Mouse (Mus musculus) lung, postnatal 0 days (tissue): ENCODE measurements around the gene Commd6. TPM values are rescaled to one million over a fixed set of nuclear protein-coding genes. Genes with fewer than 3 reads are reported as not detected.

Experiments
- ATAC-seq: fragments of 200-750 bp; cut with Nextera tagmentation; 2 replicates; pipeline ENCODE4 v1.8.0; 2017; ENCODE audit warnings: moderate library complexity
- DNase-seq: peaks from one replicate; pipeline ENCODE4 v3.0.0-alpha.2; 2016; ENCODE audit warnings: low spot score
- H3K27ac ChIP-seq: fragments of 300-500 bp; sonication (generic); 2 replicates; pipeline ENCODE4 v1.5.1; 2014; ENCODE audit warnings: antibody characterized with exemption, mild to moderate bottlenecking, low read length, mixed read lengths
- H3K27me3 ChIP-seq: fragments of 300-500 bp; sonication (generic); replicated peaks from 2 replicates; pipeline ENCODE4 v1.6.1; 2014; ENCODE audit warnings: low read length, mixed read lengths; ENCODE audit not compliant: insufficient read depth
- H3K36me3 ChIP-seq: fragments of 300-500 bp; sonication (generic); 2 replicates; pipeline ENCODE4 v1.6.1; 2014; ENCODE audit warnings: low read length, mixed read lengths; ENCODE audit not compliant: insufficient read depth
- H3K4me1 ChIP-seq: fragments of 300-500 bp; sonication (generic); 2 replicates; pipeline ENCODE4 v1.6.1; 2014; ENCODE audit warnings: antibody characterized with exemption, low read depth, low read length, mixed read lengths; ENCODE audit not compliant: insufficient read depth
- H3K4me2 ChIP-seq: fragments of 300-500 bp; sonication (generic); replicated peaks from 2 replicates; pipeline ENCODE4 v1.6.1; 2014; ENCODE audit warnings: low read depth, mild to moderate bottlenecking, low read length, moderate library complexity, mixed read lengths
- H3K4me3 ChIP-seq: fragments of 300-500 bp; sonication (generic); 2 replicates; pipeline ENCODE4 v1.5.1; 2014; ENCODE audit warnings: low read depth, low read length
- H3K9ac ChIP-seq: fragments of 300-500 bp; sonication (generic); replicated peaks from 2 replicates; pipeline ENCODE4 v1.6.1; 2014; ENCODE audit warnings: low read depth, mild to moderate bottlenecking
- H3K9me3 ChIP-seq: fragments of 300-500 bp; sonication (generic); 2 replicates; pipeline ENCODE4 v1.6.1; 2016; ENCODE audit warnings: low read length, mixed read lengths
- CTCF ChIP-seq: IDR thresholded peaks from 2 replicates; pipeline ENCODE4 v1.5.1; 2016; ENCODE audit warnings: antibody characterized with exemption, mild to moderate bottlenecking
- EP300 ChIP-seq: IDR thresholded peaks from 2 replicates; pipeline ENCODE4 v1.6.1; 2016; ENCODE audit warnings: antibody characterized with exemption, mild to moderate bottlenecking, control low read depth
- WGBS: fragments of 180-500 bp; shearing (Covaris S2); extraction: QIAGEN DNeasy Blood & Tissue Kit; methylation state at CpG from one replicate; pipeline ENCODE4 v1.1.7; 2014; 5-methylcytosine and 5-hydroxymethylcytosine counted together
- polyA plus RNA-seq: library from polyadenylated mRNA; unstranded; fragments of >200 nt; fragmentation: Nextera tagmentation; extraction: Ambion mirVana; gene quantifications from 2 replicates; pipeline ENCODE4 v1.2.1, GENCODE M21; 2015

Commd6 gene
- polyA plus RNA-seq, 1 experiment from 2014 or later, result 86.3 TPM

DNA sequence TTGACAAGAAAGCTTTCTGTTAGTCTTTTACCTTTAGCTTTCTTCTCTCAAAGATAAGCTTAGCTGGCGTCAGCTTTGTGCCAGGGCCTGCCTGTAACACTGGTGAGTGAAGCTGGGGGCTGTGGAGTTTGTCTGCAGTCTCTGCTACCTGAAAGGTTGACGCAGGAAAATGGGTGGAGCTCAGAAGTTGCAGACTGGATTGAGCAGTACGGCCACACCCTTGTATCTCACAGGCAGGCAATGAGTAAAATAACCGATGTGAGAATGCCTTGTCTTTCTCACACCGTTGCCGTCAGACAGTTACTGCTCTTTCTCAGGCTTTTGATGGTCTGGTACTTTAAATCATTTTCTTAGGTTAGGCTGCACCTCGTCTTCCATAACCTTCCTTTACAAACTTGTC is 25.6 kb upstream of the Commd6 start:
- H3K4me2 ChIP-seq, result no peak overlapping the region
- TF ChIP-seq EP300, result no peak
- TF ChIP-seq CTCF, result no peak
- no peaks in the 10 kb centered on the region for H3K36me3 ChIP-seq
- DNase-seq (no peak), ATAC-seq (no peak)
- H3K9ac ChIP-seq, result no peak overlapping the region
- H3K4me1 ChIP-seq, result no peaks in the 10 kb centered on the region
- H3K9me3 ChIP-seq, result no peaks in the 10 kb centered on the region
- 85% methylated on average over 7 of the region's 7 CpGs for WGBS
- no peak overlapping the region for H3K27ac ChIP-seq
- no peak overlapping the region for H3K4me3 ChIP-seq
- no peaks in the 10 kb centered on the region for H3K27me3 ChIP-seq

GRCm38 (mm10) chr14:101664274-101664673 is 23.8 kb upstream of the Commd6 start:
- H3K9me3 ChIP-seq, result no peaks in the 10 kb centered on the region
- H3K36me3 ChIP-seq, result no peaks in the 10 kb centered on the region
- no peak overlapping the region for H3K4me2 ChIP-seq
- no peaks in the 10 kb centered on the region for H3K4me1 ChIP-seq
- no peaks in the 10 kb centered on the region for H3K27me3 ChIP-seq
- 83% methylated on average over 3 of the region's 3 CpGs for WGBS
- no peak for ATAC-seq
- H3K27ac ChIP-seq, result no peak overlapping the region
- TF ChIP-seq EP300 (no peak), CTCF (no peak)
- DNase-seq, result no peak
- H3K4me3 ChIP-seq, result no peak overlapping the region
- no peak overlapping the region for H3K9ac ChIP-seq

- TF ChIP-seq EP300 (no peak), CTCF (no peak)
- no peaks in the 10 kb centered on the region for H3K36me3 ChIP-seq
- no peak for DNase-seq
- no peak overlapping the region for H3K9ac ChIP-seq
- no peak for ATAC-seq
- H3K4me2 ChIP-seq, result no peak overlapping the region
- H3K27me3 ChIP-seq, result no peaks in the 10 kb centered on the region
- H3K27ac ChIP-seq, result no peak overlapping the region
- no peaks in the 10 kb centered on the region for H3K4me1 ChIP-seq
- no peaks in the 10 kb centered on the region for H3K9me3 ChIP-seq
- WGBS, result 60% methylated on average over 3 of the region's 3 CpGs
- no peak overlapping the region for H3K4me3 ChIP-seq
These were observed 21.3 kb upstream of the Commd6 start for GRCm38 (mm10) chr14:101661654-101662412.

DNA sequence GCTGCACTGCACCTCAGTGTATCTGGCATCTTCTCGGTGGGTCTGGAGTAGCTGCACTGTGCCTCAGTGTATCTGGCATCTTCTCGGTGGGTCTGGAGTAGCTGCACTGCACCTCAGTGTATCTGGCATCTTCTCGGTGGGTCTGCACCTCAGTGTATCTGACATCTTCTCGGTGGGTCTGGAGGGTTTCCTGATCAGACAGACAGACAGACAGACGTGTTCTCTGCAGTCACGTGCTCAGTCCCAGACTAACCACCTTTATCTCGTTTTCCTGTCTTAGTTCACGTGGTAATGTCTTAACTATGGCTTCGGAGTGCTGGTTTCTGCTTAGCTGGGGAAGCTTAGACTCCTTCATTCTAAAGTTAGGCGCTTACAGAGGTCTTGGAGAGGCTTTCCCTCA is 15.8 kb upstream of the Commd6 start:
- peaks cover 3% of the 10 kb centered on the region; the same call in 1 of the 2 replicates for H3K4me1 ChIP-seq
- no peaks in the 10 kb centered on the region for H3K27me3 ChIP-seq
- DNase-seq, result no peak
- ATAC-seq, result no peak
- no peak overlapping the region for H3K27ac ChIP-seq
- 85% methylated on average over 10 of the region's 10 CpGs for WGBS
- H3K4me3 ChIP-seq, result no peak overlapping the region
- TF ChIP-seq CTCF (no peak), EP300 (no peak)
- no peak overlapping the region for H3K4me2 ChIP-seq
- no peaks in the 10 kb centered on the region for H3K36me3 ChIP-seq
- H3K9ac ChIP-seq, result no peak overlapping the region
- H3K9me3 ChIP-seq, result no peaks in the 10 kb centered on the region

DNA sequence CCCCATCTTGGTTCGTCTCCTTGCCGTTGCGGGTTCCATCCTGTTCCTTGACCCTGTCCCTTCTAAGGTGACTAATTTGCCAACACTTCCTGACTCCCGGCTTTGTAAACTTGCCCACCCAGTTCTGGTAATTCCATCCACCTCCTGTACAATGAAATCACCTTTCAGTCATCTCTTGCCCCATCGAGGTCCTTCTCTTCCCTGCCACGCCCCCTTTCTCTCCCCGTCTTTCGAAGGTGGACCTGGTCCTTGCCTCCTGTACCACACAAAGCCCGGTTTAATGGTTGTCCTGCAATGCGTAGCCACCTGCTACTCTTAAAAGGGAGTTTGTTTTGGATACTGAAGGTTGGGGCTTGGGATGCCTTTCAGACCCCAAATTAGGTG is 14.0 kb upstream of the Commd6 start:
- Histone ChIP-seq H3K27me3 (no peaks in the 10 kb centered on the region), H3K4me2 (peak overlapping the region; percentile 99), H3K9me3 (no peaks in the 10 kb centered on the region), H3K9ac (peak overlapping the region; percentile 64), H3K27ac (no peak overlapping the region), H3K4me3 (peak overlapping the region; percentile 94), H3K4me1 (peaks cover 3% of the 10 kb centered on the region; the same call in 1 of the 2 replicates), H3K36me3 (no peaks in the 10 kb centered on the region)
- WGBS, result 2% methylated on average over 10 of the region's 10 CpGs
- peak; percentile 9; the same call in 1 of the 2 replicates for ATAC-seq
- TF ChIP-seq CTCF, result no peak
- no peak for TF ChIP-seq EP300
- peak; percentile 45 for DNase-seq

DNA sequence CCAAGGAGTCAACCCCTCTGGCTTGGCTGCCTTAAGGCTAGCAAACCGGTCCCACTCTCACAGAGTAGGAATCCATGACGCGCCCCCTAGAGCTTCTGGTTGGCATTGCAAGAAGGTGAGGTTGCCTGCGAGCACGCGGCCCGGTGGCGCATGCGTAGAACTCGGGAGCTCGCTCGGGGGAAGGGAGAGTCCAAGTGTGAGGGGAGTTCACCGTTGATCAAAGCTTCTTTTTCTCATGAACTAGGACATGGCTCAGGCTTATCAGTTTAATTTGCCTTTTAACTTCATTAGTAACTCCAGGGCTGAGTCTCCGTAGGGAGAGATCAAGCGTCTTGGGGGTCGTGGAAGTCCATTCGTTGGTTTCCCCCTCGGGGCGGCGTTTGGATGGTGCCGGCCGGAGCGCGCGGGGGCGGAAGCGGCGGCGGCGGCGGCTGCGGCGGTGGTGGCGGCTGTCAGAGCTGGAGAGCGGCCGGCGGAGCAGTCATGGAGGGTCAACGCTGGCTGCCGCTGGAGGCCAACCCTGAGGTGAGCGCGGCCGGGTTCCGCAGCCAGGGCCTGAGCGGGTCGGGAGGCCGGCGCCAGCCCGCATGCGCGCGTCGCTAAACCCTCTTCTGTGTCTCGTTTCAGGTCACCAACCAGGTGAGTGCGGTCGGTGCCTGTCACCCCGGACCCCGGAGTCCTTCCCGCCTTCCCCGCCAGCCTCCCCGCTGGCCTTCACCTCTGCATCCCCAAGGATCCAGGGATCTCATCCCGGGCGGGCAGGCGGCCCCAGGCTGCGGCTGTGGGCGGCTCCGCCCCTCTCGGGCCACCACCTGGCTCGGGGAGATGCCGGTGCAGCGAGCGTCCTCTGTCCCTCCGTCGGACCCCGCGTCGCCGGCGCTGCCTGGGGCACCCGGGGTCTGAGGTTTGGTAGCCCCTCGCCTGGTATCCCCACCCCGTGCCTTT is 13.4 kb upstream of the Commd6 start, which contains the start of gene Uchl3:
Uchl3 (plus strand) TSS at position 387 of the 945 bp plus-strand sequence.
- WGBS, result under 1% methylated on average over 59 of the region's 81 CpGs
- H3K4me1 ChIP-seq, result peaks cover 3% of the 10 kb centered on the region; the same call in 1 of the 2 replicates
- peak within 1 kb of the TSS; percentile 99 for H3K4me2 ChIP-seq
- TF ChIP-seq CTCF (peak; percentile 96), EP300 (no peak)
- peak within 1 kb of the TSS; percentile 94 for H3K4me3 ChIP-seq
- peak within 1 kb of the TSS; percentile 51; the same call in 1 of the 2 replicates for H3K27ac ChIP-seq
- no peaks in the 10 kb centered on the region for H3K36me3 ChIP-seq
- peak; percentile 95 for DNase-seq
- no peaks in the 10 kb centered on the region for H3K27me3 ChIP-seq
- peak within 1 kb of the TSS; percentile 64 for H3K9ac ChIP-seq
- ATAC-seq, result peak; percentile 95
- no peaks in the 10 kb centered on the region for H3K9me3 ChIP-seq
